Comparison of ENCODE assay signal across 21 mouse cellular contexts in the genomic region with DNA sequence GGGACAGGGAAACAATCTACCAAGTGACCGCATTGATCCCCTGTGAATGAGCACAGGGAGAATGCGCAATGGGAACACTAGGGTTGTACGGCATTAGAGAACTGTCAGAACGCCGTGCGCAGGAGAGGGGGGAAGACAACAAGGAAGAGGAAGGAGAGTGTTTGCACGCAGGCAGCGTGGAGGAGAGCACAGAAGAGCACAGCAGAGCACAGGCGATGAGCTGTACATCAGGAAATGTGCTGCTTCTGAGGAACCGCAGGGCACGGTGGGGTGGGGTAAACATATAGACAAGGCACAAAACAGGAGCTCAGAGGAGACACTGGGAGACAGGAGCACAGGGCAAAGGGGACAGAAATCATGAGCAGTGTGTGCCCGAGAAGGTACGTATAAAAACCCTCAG. TPM values are rescaled to one million over a fixed set of nuclear protein-coding genes. Genes with fewer than 3 reads are reported as not detected.
DNase-seq lines count a peak whose midpoint lies in the region; ATAC-seq lines count a peak whose summit lies in the region.
"Had no signal": no experiment of that assay in that cellular context is flagged by ENCODE, and none has a peak within 500 bp of the region (broad histone marks: within the 10 kb centered on the region; RNA-seq: fewer than 3 reads in every experiment).

No protein-coding gene starts in this region.

- ATAC-seq in megakaryocyte, adult 5-6 weeks (ENCODE audit: poor library complexity, severe bottlenecking): no peak
- ATAC-seq in liver, embryonic 11.5 days (replicated peaks; ENCODE audit: low FRiP score): no peak
- no peak for ATAC-seq in heart, embryonic 11.5 days (replicated peaks; ENCODE audit: insufficient number of reproducible peaks, low FRiP score, low TSS enrichment)
- ATAC-seq: hindbrain, embryonic 16.5 days had no signal

- no peak overlapping the region for H3K4me2 ChIP-seq in liver, embryonic 11.5 days
- no peak overlapping the region for H3K4me2 ChIP-seq in heart, embryonic 11.5 days
- H3K4me2 ChIP-seq: embryonic facial prominence, embryonic 12.5 days; heart, embryonic 12.5 days; midbrain, embryonic 12.5 days; neural tube, embryonic 15.5 days; stomach, embryonic 15.5 days had no signal

- no peaks in the 10 kb centered on the region for H3K9me3 ChIP-seq in megakaryocyte, embryonic 14.5 days
- H3K9me3 ChIP-seq in liver, embryonic 11.5 days (ENCODE audit: control insufficient read depth, low read length): no peaks in the 10 kb centered on the region
- no peaks in the 10 kb centered on the region for H3K9me3 ChIP-seq in heart, embryonic 11.5 days (replicated peaks; ENCODE audit: control insufficient read depth, low read length)
- H3K9me3 ChIP-seq in forebrain, embryonic 10.5 days: no peaks in the 10 kb centered on the region
- H3K9me3 ChIP-seq: embryonic facial prominence, embryonic 12.5 days; heart, embryonic 12.5 days; midbrain, embryonic 12.5 days; neural tube, embryonic 15.5 days; stomach, embryonic 15.5 days had no signal

- peak overlapping the region; percentile 29 for H3K4me3 ChIP-seq in megakaryocyte, embryonic 14.5 days (replicated peaks)
- H3K4me3 ChIP-seq in liver, embryonic 11.5 days (ENCODE audit: low read depth, low read length): no peak overlapping the region
- no peak overlapping the region for H3K4me3 ChIP-seq in heart, embryonic 11.5 days (ENCODE audit: low read depth, low read length)
- no peak overlapping the region for H3K4me3 ChIP-seq in forebrain, embryonic 10.5 days
- H3K4me3 ChIP-seq: embryonic facial prominence, embryonic 12.5 days; heart, embryonic 12.5 days; midbrain, embryonic 12.5 days; neural tube, embryonic 15.5 days; stomach, embryonic 15.5 days had no signal

- peaks cover 31% of the 10 kb centered on the region for H3K36me3 ChIP-seq in megakaryocyte, embryonic 14.5 days (replicated peaks; ENCODE audit: low read length)
- peaks cover 3% of the 10 kb centered on the region; the same call in 1 of the 2 replicates for H3K36me3 ChIP-seq in liver, embryonic 11.5 days (ENCODE audit: control insufficient read depth, insufficient read depth, low read length)
- no peaks in the 10 kb centered on the region for H3K36me3 ChIP-seq in heart, embryonic 11.5 days (ENCODE audit: control insufficient read depth, insufficient read depth, low read length)
- peaks cover 18% of the 10 kb centered on the region for H3K36me3 ChIP-seq in forebrain, embryonic 10.5 days (replicated peaks)
- H3K36me3 ChIP-seq: stomach, embryonic 15.5 days had no signal

- H3K9ac ChIP-seq in liver, embryonic 11.5 days (ENCODE audit: low read depth, low read length): no peak overlapping the region
- H3K9ac ChIP-seq in heart, embryonic 11.5 days (ENCODE audit: low read depth, low read length): no peak overlapping the region
- H3K9ac ChIP-seq: embryonic facial prominence, embryonic 12.5 days; heart, embryonic 12.5 days; liver, embryonic 14.5 days; midbrain, embryonic 12.5 days; neural tube, embryonic 15.5 days; stomach, embryonic 15.5 days had no signal

- H3K27ac ChIP-seq in liver, embryonic 11.5 days (ENCODE audit: low read depth, low read length): no peak overlapping the region
- H3K27ac ChIP-seq in heart, embryonic 11.5 days (ENCODE audit: low read depth, low read length): no peak overlapping the region
- no peak overlapping the region for H3K27ac ChIP-seq in forebrain, embryonic 10.5 days
- H3K27ac ChIP-seq: embryonic facial prominence, embryonic 12.5 days; kidney, postnatal 0 days; liver, embryonic 14.5 days; midbrain, embryonic 12.5 days; neural tube, embryonic 15.5 days; stomach, embryonic 15.5 days had no signal

- H3K4me1 ChIP-seq in megakaryocyte, embryonic 14.5 days: peaks cover 32% of the 10 kb centered on the region
- no peaks in the 10 kb centered on the region for H3K4me1 ChIP-seq in liver, embryonic 11.5 days (replicated peaks; ENCODE audit: control insufficient read depth, insufficient read depth, low read length)
- H3K4me1 ChIP-seq in heart, embryonic 11.5 days (ENCODE audit: control insufficient read depth, insufficient read depth, low read length): peaks cover 11% of the 10 kb centered on the region; the same call in 1 of the 2 replicates
- H3K4me1 ChIP-seq in forebrain, embryonic 10.5 days: peaks cover 31% of the 10 kb centered on the region
- H3K4me1 ChIP-seq: embryonic facial prominence, embryonic 12.5 days; stomach, embryonic 15.5 days had no signal

- DNase-seq in T-cell, adult 2 months (ENCODE audit: low spot score): peak; percentile 59
- peak; percentile 27 for DNase-seq in liver, embryonic 11.5 days (ENCODE audit: low spot score)
- DNase-seq in thymus, postnatal 25 days: peak; percentile 23
- DNase-seq in Muller cell, postnatal 12 days (ENCODE audit: inconsistent ontology term): no peak
- no peak for DNase-seq in forebrain, embryonic 10.5 days (ENCODE audit: extremely low spot score, low spot score)
- DNase-seq: adrenal gland, adult 8-10 months; cerebellum, adult 2 months; gastrocnemius, postnatal 14 days; kidney, adult 11 months; left cerebral cortex, postnatal 4 days had no signal

- 64% methylated on average over 13 of the region's 13 CpGs for WGBS in liver, embryonic 11.5 days
- WGBS in heart, embryonic 11.5 days (ENCODE audit: insufficient replicate concordance): 80% methylated on average over 13 of the region's 13 CpGs
- WGBS in forebrain, embryonic 10.5 days: 94% methylated on average over 13 of the region's 13 CpGs

- peaks cover 2% of the 10 kb centered on the region for H3K27me3 ChIP-seq in megakaryocyte, embryonic 14.5 days (replicated peaks)
- H3K27me3 ChIP-seq in liver, embryonic 11.5 days (replicated peaks; ENCODE audit: control insufficient read depth, insufficient read depth, low read length): no peaks in the 10 kb centered on the region
- H3K27me3 ChIP-seq in heart, embryonic 11.5 days (ENCODE audit: control insufficient read depth, insufficient read depth, low read length): no peaks in the 10 kb centered on the region
- H3K27me3 ChIP-seq in forebrain, embryonic 10.5 days (ENCODE audit: poor library complexity, severe bottlenecking): peaks cover 55% of the 10 kb centered on the region
- H3K27me3 ChIP-seq: embryonic facial prominence, embryonic 12.5 days; neural tube, embryonic 15.5 days; stomach, embryonic 15.5 days had no signal

RNA-seq across cellular contexts. Expression of gene Cox10, which starts 31.8 kb away (rescaled TPM):
- polyA plus RNA-seq in megakaryocyte, embryonic 14.5 days (2012; ENCODE audit: insufficient read depth, low replicate concordance): 26.1 and 30.2 TPM in 2 replicates
- total RNA-seq in megakaryocyte, adult 5-6 weeks (2015): 4.7 and 7.8 TPM in 2 replicates
- total RNA-seq in megakaryocyte, adult 5-6 weeks (2017): 8.3 and 9.5 TPM in 2 replicates
- 23.5 and 29.8 TPM in 2 replicates for polyA plus RNA-seq in liver, embryonic 11.5 days (2014; fragmentation: Nextera tagmentation; extraction: Ambion mirVana)
- polyA plus RNA-seq in heart, embryonic 11.5 days (2014; fragmentation: Nextera tagmentation; extraction: Ambion mirVana): 33.7 and 35.2 TPM in 2 replicates
- polyA plus RNA-seq in forebrain, embryonic 10.5 days (2016; fragmentation: Nextera tagmentation; extraction: Ambion mirVana): 28.9 and 29.0 TPM in 2 replicates

Comparison
In these comparisons a context has a peak if more than half of its experiments do, and no peak if none do; other contexts are left out.
1. DNase-seq: peak in T-cell, adult 2 months (single experiment), liver, embryonic 11.5 days (single experiment) and thymus, postnatal 25 days (single experiment); none in Muller cell, postnatal 12 days (single experiment) and forebrain, embryonic 10.5 days (single experiment).